Mouse (Mus musculus) heart, embryonic 12.5 days (tissue): ENCODE measurements around the gene Scap. TPM values are rescaled to one million over a fixed set of nuclear protein-coding genes. Genes with fewer than 3 reads are reported as not detected.
"Not testable (repeated sequence)": the region's sequence is repeated elsewhere in the genome, so short reads cannot be mapped to it uniquely, and the experiment has no call there.

Source experiments
- ATAC-seq: fragments of 200-750 bp; cut with Nextera tagmentation; 2 replicates; pipeline ENCODE4 v1.8.0; 2017; ENCODE audit warnings: moderate TSS enrichment, moderate library complexity; ENCODE audit not compliant: insufficient number of reproducible peaks, low FRiP score
- H3K27ac ChIP-seq: fragments of 300-500 bp; sonication (generic); 2 replicates; pipeline ENCODE4 v1.5.1; 2016; ENCODE audit warnings: mild to moderate bottlenecking, moderate library complexity; ENCODE audit not compliant: poor library complexity, severe bottlenecking
- H3K27me3 ChIP-seq: fragments of 300-500 bp; sonication (generic); replicated peaks from 2 replicates; pipeline ENCODE4 v1.6.1; 2016; ENCODE audit warnings: mild to moderate bottlenecking, moderate library complexity
- H3K36me3 ChIP-seq: fragments of 300-500 bp; sonication (generic); 2 replicates; pipeline ENCODE4 v1.6.1; 2016; ENCODE audit warnings: mild to moderate bottlenecking, moderate library complexity
- H3K4me1 ChIP-seq: fragments of 300-500 bp; sonication (generic); replicated peaks from 2 replicates; pipeline ENCODE4 v1.6.1; 2016; ENCODE audit warnings: mild to moderate bottlenecking
- H3K4me2 ChIP-seq: fragments of 300-500 bp; sonication (generic); 2 replicates; pipeline ENCODE4 v1.6.1; 2016; ENCODE audit warnings: mild to moderate bottlenecking, moderate library complexity
- H3K4me3 ChIP-seq: fragments of 300-500 bp; sonication (generic); 2 replicates; pipeline ENCODE4 v1.5.1; 2016; ENCODE audit warnings: mild to moderate bottlenecking
- H3K9ac ChIP-seq: fragments of 300-500 bp; sonication (generic); 2 replicates; pipeline ENCODE4 v1.6.1; 2016; ENCODE audit warnings: mild to moderate bottlenecking, moderate library complexity
- H3K9me3 ChIP-seq: fragments of 300-500 bp; sonication (generic); replicated peaks from 2 replicates; pipeline ENCODE4 v1.6.1; 2016; ENCODE audit warnings: mild to moderate bottlenecking, moderate library complexity
- WGBS: fragments of 180-500 bp; shearing (Covaris S2); methylation state at CpG from one replicate; pipeline ENCODE4 v1.1.7; 2016; 5-methylcytosine and 5-hydroxymethylcytosine counted together
- polyA plus RNA-seq: library from polyadenylated mRNA; unstranded; fragments of >200 nt; fragmentation: Nextera tagmentation; extraction: Ambion mirVana; gene quantifications from 2 replicates; pipeline ENCODE4 v1.2.1, GENCODE M21; 2016

The Scap gene
- polyA plus RNA-seq, 1 experiment from 2014 or later = 22.2 TPM

GRCm38 (mm10) chr9:110314706-110315105, 18.4 kb upstream of the Scap start:
- ATAC-seq = no peak
- Histone ChIP-seq H3K4me1 (no peaks in the 10 kb centered on the region), H3K36me3 (peaks cover 75% of the 10 kb centered on the region), H3K9me3 (no peaks in the 10 kb centered on the region), H3K27ac (no peak overlapping the region), H3K4me3 (no peak overlapping the region), H3K9ac (no peak overlapping the region), H3K4me2 (no peak overlapping the region), H3K27me3 (no peaks in the 10 kb centered on the region)
- WGBS = 68% methylated on average over 5 of the region's 5 CpGs

- Histone ChIP-seq H3K27me3 (no peaks in the 10 kb centered on the region), H3K27ac (no peak overlapping the region), H3K9me3 (no peaks in the 10 kb centered on the region), H3K4me2 (no peak overlapping the region), H3K4me1 (no peaks in the 10 kb centered on the region), H3K36me3 (peaks cover 70% of the 10 kb centered on the region), H3K4me3 (no peak overlapping the region), H3K9ac (no peak overlapping the region)
- no peak for ATAC-seq
- 85% methylated on average over 6 of the region's 6 CpGs for WGBS
Measured at GRCm38 (mm10) chr9:110315410-110315809, 17.7 kb upstream of the Scap start.

- Histone ChIP-seq H3K4me3 (no peak overlapping the region), H3K27me3 (no peaks in the 10 kb centered on the region), H3K36me3 (peaks cover 70% of the 10 kb centered on the region), H3K4me1 (no peaks in the 10 kb centered on the region), H3K9me3 (no peaks in the 10 kb centered on the region), H3K27ac (no peak overlapping the region), H3K9ac (no peak overlapping the region), H3K4me2 (no peak overlapping the region)
- WGBS = 91% methylated on average over 8 of the region's 8 CpGs
- no peak for ATAC-seq
Measured at GRCm38 (mm10) chr9:110315904-110316303, 17.2 kb upstream of the Scap start.

- ATAC-seq = no peak
- Histone ChIP-seq H3K36me3 (peaks cover 72% of the 10 kb centered on the region), H3K27me3 (no peaks in the 10 kb centered on the region), H3K4me2 (no peak overlapping the region), H3K9ac (no peak overlapping the region), H3K27ac (no peak overlapping the region), H3K9me3 (no peaks in the 10 kb centered on the region), H3K4me3 (no peak overlapping the region), H3K4me1 (no peaks in the 10 kb centered on the region)
- WGBS = 89% methylated on average over 8 of the region's 8 CpGs
Measured at GRCm38 (mm10) chr9:110316503-110316902, 16.6 kb upstream of the Scap start.

DNA sequence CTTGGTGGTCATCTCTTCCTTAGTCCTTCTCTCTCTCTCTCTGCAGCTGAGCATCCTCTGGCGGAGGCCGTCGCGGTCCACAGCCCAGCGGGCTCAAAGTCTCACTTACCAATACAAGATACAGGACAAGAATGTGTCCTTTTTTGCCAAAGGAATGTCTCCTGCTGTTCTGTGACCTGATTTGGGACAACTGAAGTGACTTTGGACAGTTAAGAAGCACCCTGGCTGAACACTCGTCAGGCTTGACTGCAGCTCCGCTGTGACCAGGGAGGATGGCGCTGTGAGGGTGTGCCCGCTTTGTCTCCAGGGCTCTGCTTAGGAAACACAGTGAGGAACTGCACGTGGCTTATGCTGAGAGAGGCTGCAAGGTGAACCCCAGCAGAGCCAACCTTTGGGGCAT, 12.3 kb upstream of the Scap start:
- H3K9me3 ChIP-seq = no peaks in the 10 kb centered on the region
- no peak overlapping the region for H3K4me3 ChIP-seq
- H3K4me2 ChIP-seq = no peak overlapping the region
- H3K9ac ChIP-seq = no peak overlapping the region
- peaks cover 47% of the 10 kb centered on the region for H3K36me3 ChIP-seq
- no peak for ATAC-seq
- H3K27ac ChIP-seq = no peak overlapping the region
- WGBS = 88% methylated on average over 10 of the region's 10 CpGs
- no peaks in the 10 kb centered on the region for H3K4me1 ChIP-seq
- H3K27me3 ChIP-seq = no peaks in the 10 kb centered on the region

DNA sequence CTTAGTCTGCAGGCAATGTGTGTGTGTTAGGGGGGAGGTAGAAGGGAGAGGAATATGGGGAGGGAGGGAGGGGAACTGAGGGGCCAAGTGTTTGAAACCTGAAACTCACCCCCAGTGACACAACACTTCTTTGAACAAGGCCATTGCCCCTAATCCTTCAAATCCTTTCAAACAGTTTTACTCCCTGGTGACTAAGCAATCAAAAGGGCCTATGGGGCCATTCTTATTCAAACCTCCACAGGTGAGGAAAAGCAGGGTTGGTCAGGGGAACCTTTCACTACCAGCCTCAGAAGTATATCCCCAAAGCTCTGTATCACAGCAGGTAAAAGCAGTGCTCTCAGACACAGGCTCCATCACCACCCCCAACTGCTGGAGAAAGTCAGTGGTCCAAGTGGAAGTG, 10.1 kb upstream of the Scap start:
- Histone ChIP-seq H3K4me1 (no peaks in the 10 kb centered on the region), H3K4me3 (no peak overlapping the region), H3K9me3 (no peaks in the 10 kb centered on the region), H3K27me3 (no peaks in the 10 kb centered on the region), H3K36me3 (peaks cover 35% of the 10 kb centered on the region), H3K27ac (no peak overlapping the region), H3K4me2 (no peak overlapping the region), H3K9ac (no peak overlapping the region)
- ATAC-seq = no peak

- Histone ChIP-seq H3K36me3 (peaks cover 29% of the 10 kb centered on the region), H3K4me2 (no peak overlapping the region), H3K9me3 (no peaks in the 10 kb centered on the region), H3K4me3 (no peak overlapping the region), H3K27ac (no peak overlapping the region), H3K9ac (no peak overlapping the region), H3K27me3 (no peaks in the 10 kb centered on the region), H3K4me1 (peaks cover 4% of the 10 kb centered on the region; the same call in 1 of the 2 replicates)
- ATAC-seq = no peak
- 88% methylated on average over 1 of the region's 1 CpGs for WGBS
Measured at GRCm38 (mm10) chr9:110324181-110324580, 8.9 kb upstream of the Scap start.

DNA sequence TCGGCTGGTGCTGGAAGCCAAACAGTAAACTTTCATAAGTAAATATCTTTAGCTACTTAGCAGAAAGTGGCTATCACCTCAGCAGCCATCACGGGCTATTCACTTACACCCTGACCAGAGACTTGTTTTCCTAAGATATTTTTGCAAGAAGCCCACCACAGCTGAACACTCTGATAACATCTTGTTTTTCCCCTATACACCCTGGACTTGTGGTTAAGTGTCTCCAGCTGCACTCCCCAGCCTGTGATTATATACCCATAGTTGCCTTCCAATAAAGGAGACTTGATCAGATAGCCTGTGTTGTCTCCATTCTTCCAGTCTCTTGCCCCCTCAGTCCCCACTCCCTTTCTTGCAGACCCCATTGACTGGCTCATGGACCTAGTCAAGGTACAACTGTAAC, 4.9 kb upstream of the Scap start:
- Histone ChIP-seq H3K4me3 (no peak overlapping the region), H3K9me3 (no peaks in the 10 kb centered on the region), H3K4me1 (peaks cover 14% of the 10 kb centered on the region), H3K36me3 (no peaks in the 10 kb centered on the region; the same call in 1 of the 2 replicates), H3K4me2 (no peak overlapping the region), H3K27ac (no peak overlapping the region), H3K27me3 (no peaks in the 10 kb centered on the region), H3K9ac (no peak overlapping the region)
- no peak for ATAC-seq
- WGBS = 64% methylated on average over 2 of the region's 2 CpGs

GRCm38 (mm10) chr9:110328946-110329630, 4.0 kb upstream of the Scap start:
- Histone ChIP-seq H3K9ac (no peak overlapping the region), H3K4me2 (no peak overlapping the region), H3K27me3 (no peaks in the 10 kb centered on the region), H3K4me3 (no peak overlapping the region), H3K36me3 (no peaks in the 10 kb centered on the region; the same call in 1 of the 2 replicates), H3K27ac (no peak overlapping the region), H3K4me1 (peaks cover 18% of the 10 kb centered on the region), H3K9me3 (no peaks in the 10 kb centered on the region)
- WGBS = 40% methylated on average over 5 of the region's 5 CpGs
- ATAC-seq = no peak

GRCm38 (mm10) chr9:110329655-110330054, 3.4 kb upstream of the Scap start:
- no peak overlapping the region for H3K4me3 ChIP-seq
- H3K9ac ChIP-seq = no peak overlapping the region
- H3K4me2 ChIP-seq = no peak overlapping the region
- no peaks in the 10 kb centered on the region for H3K36me3 ChIP-seq
- H3K9me3 ChIP-seq = no peaks in the 10 kb centered on the region
- H3K27me3 ChIP-seq = no peaks in the 10 kb centered on the region
- H3K27ac ChIP-seq = no peak overlapping the region
- WGBS = 79% methylated on average over 21 of the region's 21 CpGs
- peaks cover 21% of the 10 kb centered on the region for H3K4me1 ChIP-seq
- ATAC-seq = no peak

DNA sequence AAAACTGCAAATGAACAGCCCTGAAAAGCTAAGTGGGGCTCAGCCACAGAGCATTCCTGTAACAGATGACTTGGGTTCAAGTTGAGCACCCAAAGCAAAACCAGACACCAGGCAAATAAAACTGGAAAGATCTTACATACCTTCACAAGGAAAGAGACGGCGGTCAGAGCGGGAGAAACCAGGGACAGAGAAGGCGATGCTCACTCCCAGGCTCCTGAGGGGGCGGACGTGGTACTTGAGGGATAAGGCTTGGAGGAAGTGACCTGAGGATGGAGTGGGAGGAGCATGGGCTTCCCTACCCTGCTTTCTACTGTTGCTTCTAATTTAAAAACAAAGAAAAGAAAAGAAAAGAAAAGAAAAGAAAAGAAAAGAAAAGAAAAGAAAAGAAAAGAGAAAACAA, 2.7 kb upstream of the Scap start:
- no peaks in the 10 kb centered on the region for H3K9me3 ChIP-seq
- H3K9ac ChIP-seq = no peak overlapping the region
- H3K27me3 ChIP-seq = no peaks in the 10 kb centered on the region
- peaks cover 21% of the 10 kb centered on the region for H3K4me1 ChIP-seq
- no peak overlapping the region for H3K27ac ChIP-seq
- ATAC-seq = no peak
- no peaks in the 10 kb centered on the region for H3K36me3 ChIP-seq
- no peak overlapping the region for H3K4me2 ChIP-seq
- no peak overlapping the region for H3K4me3 ChIP-seq
- 39% methylated on average over 6 of the region's 6 CpGs for WGBS

GRCm38 (mm10) chr9:110330913-110331312, 2.2 kb upstream of the Scap start:
- H3K36me3 ChIP-seq, H3K27me3 ChIP-seq, ATAC-seq, H3K4me3 ChIP-seq, H3K4me2 ChIP-seq, H3K9ac ChIP-seq, H3K9me3 ChIP-seq, H3K27ac ChIP-seq: not testable (repeated sequence)
- WGBS = 85% methylated on average over 5 of the region's 5 CpGs
- peaks cover 21% of the 10 kb centered on the region for H3K4me1 ChIP-seq
